Mouse (Mus musculus) intestine, embryonic 16.5 days (tissue): Measurements from ENCODE around the gene Map1b. TPM values are rescaled to one million over a fixed set of nuclear protein-coding genes. Genes with fewer than 3 reads are reported as not detected.
A peak's percentile ranks its signal among the peaks of the same experiment; 100 is the strongest.

Experiments
- ATAC-seq: fragments of 200-750 bp; cut with Nextera tagmentation; 2 replicates; pipeline ENCODE4 v1.8.0; 2017; ENCODE audit warnings: moderate TSS enrichment, moderate library complexity
- H3K27ac ChIP-seq: fragments of 300-500 bp; sonication (generic); 2 replicates; pipeline ENCODE4 v1.5.1; 2014; ENCODE audit warnings: mild to moderate bottlenecking, low read length
- H3K27me3 ChIP-seq: fragments of 300-500 bp; sonication (generic); replicated peaks from 2 replicates; pipeline ENCODE4 v1.6.1; 2014; ENCODE audit warnings: low read length, control low read depth, mixed read lengths; ENCODE audit not compliant: control insufficient read depth, insufficient read depth
- H3K36me3 ChIP-seq: fragments of 300-500 bp; sonication (generic); 2 replicates; pipeline ENCODE4 v1.6.1; 2014; ENCODE audit warnings: low read length, control low read depth; ENCODE audit not compliant: control insufficient read depth, insufficient read depth
- H3K4me1 ChIP-seq: fragments of 300-500 bp; sonication (generic); 2 replicates; pipeline ENCODE4 v1.6.1; 2014; ENCODE audit warnings: low read length, control low read depth, mixed read lengths; ENCODE audit not compliant: control insufficient read depth, insufficient read depth
- H3K4me2 ChIP-seq: fragments of 300-500 bp; sonication (generic); 2 replicates; pipeline ENCODE4 v1.6.1; 2014; ENCODE audit warnings: low read depth, low read length, control low read depth
- H3K4me3 ChIP-seq: fragments of 300-500 bp; sonication (generic); 2 replicates; pipeline ENCODE4 v1.5.1; 2014; ENCODE audit warnings: mild to moderate bottlenecking, low read length
- H3K9ac ChIP-seq: fragments of 300-500 bp; sonication (generic); 2 replicates; pipeline ENCODE4 v1.6.1; 2014; ENCODE audit warnings: low read depth, low read length
- H3K9me3 ChIP-seq: fragments of 300-500 bp; sonication (generic); 2 replicates; pipeline ENCODE4 v1.6.1; 2016; ENCODE audit warnings: low read length, control low read depth; ENCODE audit not compliant: control insufficient read depth
- WGBS: fragments of 180-500 bp; shearing (Covaris S2); extraction: QIAGEN DNeasy Blood & Tissue Kit; methylation state at CpG from one replicate; pipeline ENCODE4 v1.1.7; 2014; 5-methylcytosine and 5-hydroxymethylcytosine counted together
- polyA plus RNA-seq: library from polyadenylated mRNA; unstranded; fragments of >200 nt; fragmentation: Nextera tagmentation; extraction: Ambion mirVana; gene quantifications from 2 replicates; pipeline ENCODE4 v1.2.1, GENCODE M21; 2015

Gene Map1b
- polyA plus RNA-seq, 1 experiment from 2014 or later, result 91.4 TPM

- no peak overlapping the region for H3K4me2 ChIP-seq
- H3K27me3 ChIP-seq, result no peaks in the 10 kb centered on the region
- H3K27ac ChIP-seq, result 0 out of 2 replicates have a peak overlapping the region, but pooled peaks have one; percentile 24
- 68% methylated on average over 10 of the region's 10 CpGs for WGBS
- ATAC-seq, result no peak
- 0 out of 2 replicates have a peak, but pooled peaks cover 2% of the 10 kb centered on the region for H3K4me1 ChIP-seq
- no peak overlapping the region for H3K9ac ChIP-seq
- H3K36me3 ChIP-seq, result no peaks in the 10 kb centered on the region
- H3K4me3 ChIP-seq, result no peak overlapping the region
- H3K9me3 ChIP-seq, result no peaks in the 10 kb centered on the region
Measured at GRCm38 (mm10) chr13:99484905-99485304, 31.4 kb downstream of the Map1b start.

GRCm38 (mm10) chr13:99483433-99483832 is 32.9 kb downstream of the Map1b start:
- 0 out of 2 replicates have a peak overlapping the region, but pooled peaks have one; percentile 17 for H3K27ac ChIP-seq
- no peak for ATAC-seq

GRCm38 (mm10) chr13:99475488-99475887 is 40.9 kb downstream of the Map1b start:
- Histone ChIP-seq H3K36me3 (no peaks in the 10 kb centered on the region), H3K27me3 (no peaks in the 10 kb centered on the region), H3K4me2 (peak overlapping the region; percentile 26; the same call in 1 of the 2 replicates), H3K4me1 (peaks cover 13% of the 10 kb centered on the region), H3K4me3 (no peak overlapping the region), H3K27ac (peak overlapping the region; percentile 29; the same call in 1 of the 2 replicates), H3K9me3 (no peaks in the 10 kb centered on the region), H3K9ac (0 out of 2 replicates have a peak overlapping the region, but pooled peaks have one; percentile 7)
- peak; percentile 84 for ATAC-seq
- WGBS, result 7% methylated on average over 6 of the region's 6 CpGs

More at GRCm38 (mm10) chr13:99483433-99483832, 32.9 kb downstream of the Map1b start:
- Histone ChIP-seq H3K9ac (no peak overlapping the region), H3K4me2 (no peak overlapping the region), H3K36me3 (no peaks in the 10 kb centered on the region), H3K27me3 (no peaks in the 10 kb centered on the region), H3K4me3 (no peak overlapping the region), H3K9me3 (no peaks in the 10 kb centered on the region), H3K4me1 (0 out of 2 replicates have a peak, but pooled peaks cover 2% of the 10 kb centered on the region)

GRCm38 (mm10) chr13:99475033-99475432 is 41.3 kb downstream of the Map1b start:
- no peaks in the 10 kb centered on the region for H3K36me3 ChIP-seq
- 14% methylated on average over 5 of the region's 5 CpGs for WGBS
- H3K4me1 ChIP-seq, result peaks cover 13% of the 10 kb centered on the region
- no peak overlapping the region for H3K4me2 ChIP-seq
- H3K9ac ChIP-seq, result no peak overlapping the region
- no peaks in the 10 kb centered on the region for H3K9me3 ChIP-seq
- H3K27me3 ChIP-seq, result no peaks in the 10 kb centered on the region
- no peak for ATAC-seq
- H3K27ac ChIP-seq, result no peak overlapping the region
- no peak overlapping the region for H3K4me3 ChIP-seq

GRCm38 (mm10) chr13:99474108-99474507 is 42.2 kb downstream of the Map1b start:
- WGBS, result 81% methylated on average over 7 of the region's 7 CpGs
- Histone ChIP-seq H3K27me3 (no peaks in the 10 kb centered on the region), H3K27ac (no peak overlapping the region), H3K4me3 (no peak overlapping the region), H3K36me3 (no peaks in the 10 kb centered on the region), H3K4me2 (no peak overlapping the region), H3K4me1 (peaks cover 13% of the 10 kb centered on the region), H3K9me3 (no peaks in the 10 kb centered on the region), H3K9ac (no peak overlapping the region)
- ATAC-seq, result no peak

- Histone ChIP-seq H3K4me1 (peaks cover 14% of the 10 kb centered on the region), H3K36me3 (no peaks in the 10 kb centered on the region), H3K27ac (no peak overlapping the region), H3K4me3 (no peak overlapping the region), H3K9me3 (no peaks in the 10 kb centered on the region), H3K9ac (no peak overlapping the region), H3K27me3 (no peaks in the 10 kb centered on the region), H3K4me2 (no peak overlapping the region)
- 92% methylated on average over 9 of the region's 9 CpGs for WGBS
- no peak for ATAC-seq
Measured at GRCm38 (mm10) chr13:99472028-99472427, 44.3 kb downstream of the Map1b start.

- WGBS, result 88% methylated on average over 7 of the region's 7 CpGs
- H3K27me3 ChIP-seq, result no peaks in the 10 kb centered on the region
Measured at GRCm38 (mm10) chr13:99470084-99470483, 46.3 kb downstream of the Map1b start.

GRCm38 (mm10) chr13:99468267-99468666 is 48.1 kb downstream of the Map1b start:
- 0 out of 2 replicates have a peak, but pooled peaks cover 2% of the 10 kb centered on the region for H3K4me1 ChIP-seq
- H3K9ac ChIP-seq, result no peak overlapping the region
- H3K27ac ChIP-seq, result no peak overlapping the region
- 89% methylated on average over 2 of the region's 2 CpGs for WGBS
- no peak for ATAC-seq
- no peak overlapping the region for H3K4me2 ChIP-seq
- H3K27me3 ChIP-seq, result no peaks in the 10 kb centered on the region
- no peaks in the 10 kb centered on the region for H3K9me3 ChIP-seq
- H3K4me3 ChIP-seq, result no peak overlapping the region
- H3K36me3 ChIP-seq, result no peaks in the 10 kb centered on the region

More at GRCm38 (mm10) chr13:99470084-99470483, 46.3 kb downstream of the Map1b start:
- ATAC-seq, result no peak
- Histone ChIP-seq H3K9ac (no peak overlapping the region), H3K9me3 (no peaks in the 10 kb centered on the region), H3K4me2 (no peak overlapping the region), H3K27ac (no peak overlapping the region), H3K4me1 (peaks cover 6% of the 10 kb centered on the region), H3K36me3 (no peaks in the 10 kb centered on the region), H3K4me3 (no peak overlapping the region)

GRCm38 (mm10) chr13:99466811-99467315 is 49.5 kb downstream of the Map1b start:
- ATAC-seq, result no peak
- H3K27ac ChIP-seq, result no peak overlapping the region
- 54% methylated on average over 6 of the region's 6 CpGs for WGBS

GRCm38 (mm10) chr13:99466064-99466463 is 50.3 kb downstream of the Map1b start:
- no peak overlapping the region for H3K27ac ChIP-seq
- ATAC-seq, result no peak
- H3K27me3 ChIP-seq, result no peaks in the 10 kb centered on the region
- H3K4me1 ChIP-seq, result 0 out of 2 replicates have a peak, but pooled peaks cover 2% of the 10 kb centered on the region
- no peaks in the 10 kb centered on the region for H3K36me3 ChIP-seq
- H3K9ac ChIP-seq, result no peak overlapping the region
- no peaks in the 10 kb centered on the region for H3K9me3 ChIP-seq
- WGBS, result 63% methylated on average over 2 of the region's 2 CpGs
- no peak overlapping the region for H3K4me2 ChIP-seq
- H3K4me3 ChIP-seq, result no peak overlapping the region

More at GRCm38 (mm10) chr13:99466811-99467315, 49.5 kb downstream of the Map1b start:
- Histone ChIP-seq H3K9me3 (no peaks in the 10 kb centered on the region), H3K36me3 (no peaks in the 10 kb centered on the region), H3K4me2 (no peak overlapping the region), H3K27me3 (no peaks in the 10 kb centered on the region), H3K4me1 (0 out of 2 replicates have a peak, but pooled peaks cover 2% of the 10 kb centered on the region), H3K9ac (no peak overlapping the region), H3K4me3 (no peak overlapping the region)
